Mouse (Mus musculus) G1E (cell line): Measurements from ENCODE around the gene Sptlc2.

Source experiments
- CTCF ChIP-seq: IDR thresholded peaks from 2 replicates; pipeline ENCODE4 v1.5.1; 2012; ENCODE audit warnings: low read depth, low read length, inconsistent platforms, mixed read lengths
- GATA1 ChIP-seq: IDR thresholded peaks from 2 replicates; pipeline ENCODE4 v1.6.1; 2012; ENCODE audit warnings: borderline replicate concordance, low read length, inconsistent platforms, mixed read lengths
- TAL1 ChIP-seq: conservative IDR thresholded peaks from 2 replicates; pipeline ENCODE4 v1.6.1; 2012; ENCODE audit warnings: low read depth, low read length, inconsistent platforms, mixed read lengths

DNA sequence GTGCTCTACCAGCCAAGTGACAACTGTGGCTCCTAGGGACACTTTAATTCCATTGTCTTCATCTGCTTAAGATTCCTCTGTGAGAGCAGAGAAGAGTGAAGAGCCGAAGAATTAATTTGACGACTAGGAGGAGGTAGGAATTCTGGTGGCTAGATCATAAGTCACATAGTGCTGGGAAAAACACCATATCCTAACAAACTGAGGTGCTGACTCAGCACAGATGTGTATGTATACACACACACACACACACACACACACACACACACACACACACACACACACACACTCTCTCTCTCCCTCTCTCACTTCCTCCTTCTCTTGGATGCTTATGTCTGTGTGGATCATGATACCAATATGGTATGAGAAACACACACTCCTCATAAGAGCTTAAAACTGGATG lies 40.1 kb upstream of the Sptlc2 start:
- no peak for TF ChIP-seq CTCF
- TF ChIP-seq GATA1 = no peak
- TF ChIP-seq TAL1 = no peak
